Mouse (Mus musculus) right cerebral cortex, postnatal 36 days (tissue): ENCODE results near the gene Ephb2.

Experiments
- DNase-seq, 2 experiments: peaks; one replicate each; pipeline ENCODE4 v3.0.0; 2022; ENCODE audit warnings: low spot score in 2 of 2, mixed read lengths in 1 of 2

Gene Ephb2

GRCm38 (mm10) chr4:136732536-136733121 lies 103.2 kb downstream of the Ephb2 start:
- no peak for DNase-seq

- no peak for DNase-seq
These were observed 104.0 kb downstream of the Ephb2 start for GRCm38 (mm10) chr4:136731761-136732160.

DNA sequence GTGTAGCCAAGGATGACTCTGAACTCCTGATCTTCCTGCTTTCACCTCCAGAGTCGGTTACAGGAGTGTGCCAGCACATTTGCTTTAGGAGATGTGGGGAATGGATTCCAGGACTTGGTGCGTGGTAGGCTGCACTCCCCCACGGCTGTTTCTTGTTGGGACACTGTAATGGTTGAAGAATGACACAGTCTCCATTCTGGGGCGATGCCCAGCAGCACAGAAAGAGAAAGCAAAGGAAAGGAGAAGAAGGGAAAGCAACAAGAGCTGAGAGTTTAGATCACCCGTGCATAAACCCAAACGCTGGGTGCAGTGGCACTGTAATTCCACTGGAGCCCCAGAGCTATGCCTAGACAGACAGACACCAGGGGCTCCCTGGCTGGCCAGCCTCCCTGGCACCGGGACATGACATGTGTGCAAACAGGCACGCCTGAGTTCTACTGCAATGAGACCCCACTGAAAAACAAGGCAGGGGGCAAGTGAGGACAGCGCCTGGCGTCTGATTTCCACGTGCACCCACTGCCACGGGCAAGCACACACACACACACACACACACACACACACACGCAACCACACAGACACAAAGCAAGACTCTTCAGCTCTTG lies 104.7 kb downstream of the Ephb2 start:
- no peak for DNase-seq

DNA sequence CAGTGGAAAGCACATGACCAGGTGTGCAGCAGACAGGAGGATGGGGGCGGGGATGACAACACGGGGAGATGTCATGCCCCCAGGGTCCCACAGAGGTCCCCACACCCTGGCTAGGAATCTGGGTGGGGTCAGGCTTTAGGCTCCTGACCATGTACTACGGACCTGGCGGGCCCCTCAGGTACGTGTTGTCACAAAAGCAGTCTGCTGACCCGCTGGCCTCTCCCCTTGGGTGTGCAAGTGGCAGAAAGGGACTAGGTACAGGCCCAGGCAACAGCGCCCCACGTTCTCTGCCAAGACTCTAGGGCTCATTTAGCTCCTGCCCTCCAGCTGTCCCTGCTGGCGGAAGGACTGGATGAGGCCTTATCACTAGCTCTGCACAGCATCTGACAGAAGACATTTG lies 105.3 kb downstream of the Ephb2 start:
- DNase-seq, result no peak

GRCm38 (mm10) chr4:136729574-136729973 lies 106.2 kb downstream of the Ephb2 start:
- DNase-seq, result no peak

DNA sequence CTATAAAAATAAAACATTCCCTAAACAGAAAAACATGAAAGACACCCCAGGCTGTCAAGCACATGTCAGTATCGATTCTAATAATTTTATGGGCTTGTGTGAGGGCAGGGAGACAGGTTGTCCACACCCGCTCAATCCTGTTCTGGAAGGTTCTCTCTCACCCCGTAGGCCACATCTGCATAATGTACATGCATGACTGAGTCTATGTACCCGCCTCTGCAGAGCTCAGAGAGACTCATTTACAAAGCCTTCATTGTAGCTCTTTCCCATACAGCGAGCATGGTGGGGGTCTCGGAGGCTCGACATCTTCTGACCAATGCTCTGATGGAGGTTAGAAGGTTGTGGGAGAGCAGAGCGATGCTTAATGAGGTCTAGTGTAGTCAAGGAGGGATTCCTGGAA lies 108.8 kb downstream of the Ephb2 start:
- DNase-seq, result no peak

- DNase-seq, result no peak
These were observed 111.1 kb downstream of the Ephb2 start for GRCm38 (mm10) chr4:136724731-136725130.

DNA sequence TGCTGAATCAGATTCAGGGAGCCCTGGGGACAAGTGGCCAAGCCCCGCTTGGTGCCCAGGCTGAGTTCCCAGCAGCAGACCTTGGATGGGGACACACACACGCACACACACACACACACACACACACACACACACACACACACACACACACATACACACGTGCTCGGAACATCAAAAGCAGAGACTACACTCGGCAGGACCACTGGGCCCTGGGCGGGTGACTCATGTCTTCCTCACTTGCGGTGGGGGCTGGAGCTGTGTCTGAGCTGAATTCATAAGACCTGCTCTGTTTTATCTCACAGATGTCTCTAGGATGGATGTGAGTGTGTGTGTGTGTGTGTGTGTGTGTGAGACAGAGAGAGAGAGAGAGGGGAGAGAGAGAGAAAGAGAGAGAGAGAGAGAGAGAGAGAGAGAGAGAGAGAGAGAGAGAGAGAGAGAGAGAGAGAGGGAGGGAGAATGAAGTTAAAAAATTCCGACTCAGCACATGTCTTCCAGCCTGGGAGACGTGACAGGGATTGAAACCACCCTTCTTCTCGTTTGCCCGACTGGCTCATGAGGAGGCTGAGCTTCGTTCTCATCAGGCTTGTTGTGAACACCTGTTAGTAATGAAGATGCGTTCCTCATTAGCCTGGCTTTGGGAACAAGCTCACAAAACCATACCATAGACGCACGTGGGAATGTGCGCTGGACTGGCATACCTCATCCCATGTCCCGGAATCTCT lies 113.3 kb downstream of the Ephb2 start:
- peak in 1 of 2 experiments; percentile 30 for DNase-seq

GRCm38 (mm10) chr4:136721937-136722336 lies 113.9 kb downstream of the Ephb2 start:
- no peak for DNase-seq

GRCm38 (mm10) chr4:136720025-136720424 lies 115.8 kb downstream of the Ephb2 start:
- DNase-seq, result no peak

- DNase-seq, result no peak
These were observed 117.4 kb downstream of the Ephb2 start for GRCm38 (mm10) chr4:136718193-136718986.

DNA sequence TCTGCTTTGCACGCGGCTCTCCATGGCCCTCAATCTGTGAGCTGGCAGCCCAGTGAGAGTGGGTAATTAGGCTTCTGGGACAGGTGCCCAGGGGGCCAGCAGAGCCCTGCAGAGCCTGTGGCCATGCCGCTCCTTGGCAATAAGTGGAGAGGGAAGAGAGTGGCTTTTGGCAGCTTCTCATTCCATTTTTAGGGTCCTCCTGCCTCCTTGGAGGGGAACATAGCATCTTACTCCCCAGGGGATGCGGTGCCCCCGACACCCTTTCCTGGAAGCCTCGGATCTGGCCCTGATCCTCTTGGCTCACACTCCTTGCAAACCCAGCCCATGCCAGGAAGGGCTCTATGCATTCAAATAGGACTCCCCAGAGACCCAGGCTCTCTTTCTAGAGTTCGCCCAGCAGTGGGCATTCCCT lies 119.2 kb downstream of the Ephb2 start:
- no peak for DNase-seq

DNA sequence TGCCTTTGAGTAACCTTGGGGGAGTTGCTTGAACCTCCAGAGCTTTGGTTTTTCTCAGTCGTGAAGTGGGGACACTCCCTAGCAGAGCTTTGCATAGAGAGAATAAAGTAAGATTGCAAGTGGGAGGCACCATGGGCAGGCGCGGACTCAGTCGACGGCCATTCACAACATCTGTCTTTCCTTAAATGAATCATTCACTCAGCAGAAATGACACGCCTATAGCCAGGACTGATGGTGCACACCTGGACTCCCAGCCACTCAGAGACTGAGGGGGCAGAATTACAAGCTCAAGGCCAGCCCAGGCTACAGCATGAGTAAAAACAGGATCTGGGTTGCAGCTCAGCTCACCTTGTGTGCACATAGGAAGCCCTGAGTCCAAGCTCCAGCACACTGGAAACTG lies 121.3 kb downstream of the Ephb2 start:
- no peak for DNase-seq

DNA sequence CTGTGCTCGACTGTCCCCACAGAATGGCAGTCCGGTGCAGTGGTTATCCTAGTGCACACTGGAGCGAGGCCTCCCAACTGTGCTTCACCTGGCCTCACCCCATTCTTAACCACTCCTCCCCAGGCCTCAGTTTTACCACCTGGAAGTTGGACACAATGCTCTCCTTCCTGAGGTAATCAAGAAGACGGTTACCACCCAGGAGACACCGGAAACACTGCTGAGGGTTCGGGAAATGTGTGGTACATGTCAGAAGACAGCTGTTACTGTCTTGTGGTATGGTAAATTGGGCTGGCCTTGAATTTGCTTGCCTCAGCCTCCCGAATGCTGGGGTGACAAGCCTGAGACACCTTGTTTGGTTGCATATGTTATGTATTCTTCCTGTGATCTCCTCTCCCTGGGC lies 121.9 kb downstream of the Ephb2 start:
- no peak for DNase-seq

GRCm38 (mm10) chr4:136713431-136713830 lies 122.4 kb downstream of the Ephb2 start:
- DNase-seq, result no peak

- no peak for DNase-seq
These were observed 123.6 kb downstream of the Ephb2 start for GRCm38 (mm10) chr4:136711985-136712768.

GRCm38 (mm10) chr4:136710345-136710744 lies 125.4 kb downstream of the Ephb2 start:
- DNase-seq, result no peak

- no peak for DNase-seq
These were observed 126.8 kb downstream of the Ephb2 start for GRCm38 (mm10) chr4:136708956-136709355.

DNA sequence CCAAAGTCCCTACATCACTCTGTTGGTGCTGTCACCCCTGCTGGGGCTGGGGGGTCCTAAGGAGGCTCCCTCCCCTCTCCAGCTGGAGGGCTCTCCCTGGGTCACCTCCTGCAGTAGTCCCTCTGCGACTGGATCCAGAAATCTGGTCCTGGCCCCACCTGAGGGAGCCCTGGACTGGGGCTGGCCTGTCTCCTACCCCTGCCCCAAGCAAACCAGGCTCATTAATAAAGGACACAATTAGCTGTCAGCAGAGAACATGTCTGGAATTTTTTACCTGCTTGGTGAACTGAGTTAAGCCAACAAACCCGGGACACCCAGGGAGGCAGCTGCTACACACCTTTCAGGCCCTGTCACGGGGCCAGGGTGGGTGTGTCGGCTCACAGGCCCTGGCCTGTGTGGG lies 129.1 kb downstream of the Ephb2 start:
- no peak for DNase-seq

DNA sequence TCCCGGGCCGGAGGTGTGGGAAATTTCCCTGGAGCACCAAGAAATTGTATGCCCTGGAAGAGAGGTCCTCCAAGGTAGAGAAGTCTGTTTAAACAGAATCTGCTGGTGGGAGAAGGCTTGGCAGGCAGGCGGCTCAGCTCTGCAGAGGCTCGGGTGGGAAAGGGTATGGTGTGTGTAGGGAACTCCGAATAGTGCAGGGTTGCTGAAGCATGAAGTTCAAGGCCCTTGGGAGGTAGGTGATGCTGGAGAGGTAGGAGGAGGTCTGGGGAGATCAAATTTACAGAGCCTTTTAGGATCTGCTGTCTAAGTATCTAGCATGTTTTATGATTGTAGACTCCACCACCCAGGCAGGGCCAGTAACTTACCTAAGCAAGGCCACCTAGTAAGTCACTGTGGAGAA lies 130.7 kb downstream of the Ephb2 start:
- DNase-seq, result no peak

GRCm38 (mm10) chr4:136704551-136704950 lies 131.2 kb downstream of the Ephb2 start:
- no peak for DNase-seq

GRCm38 (mm10) chr4:136703351-136703750 lies 132.4 kb downstream of the Ephb2 start:
- no peak for DNase-seq
